Mouse (Mus musculus): ENCODE data around the gene Olfr135.

Gene Olfr135

GRCm38 (mm10) chr17:38204035-38204434 is at the start of gene Olfr135:
Gene Olfr135, plus strand, starts transcription at chr17:38204335.
- no peak for ATAC-seq (ENCODE audit: insufficient number of reproducible peaks, low FRiP score, low TSS enrichment)

GRCm38 (mm10) chr17:38171088-38171487 is 33.0 kb upstream of the Olfr135 start, which contains the start of gene Olfr134:
Gene Olfr134, plus strand, starts transcription at chr17:38171388.
- ATAC-seq (ENCODE audit: insufficient number of reproducible peaks, low FRiP score, low TSS enrichment): no peak

All from cerebellum, adult (tissue).